Mouse (Mus musculus) ES-CJ7 (cell line): ENCODE measurements around the gene Polr3h.

ENCODE experiments used
- DNase-seq: peaks from one replicate; pipeline ENCODE4 v3.0.0; 2011; ENCODE audit warnings: low read depth, low spot score

Gene Polr3h

GRCm38 (mm10) chr15:81872262-81873136 is 53.5 kb downstream of the Polr3h start, which contains the start of gene Aco2:
TSS of gene Aco2 (plus strand) at chr15:81872309.
- peak; percentile 99 for DNase-seq

DNA sequence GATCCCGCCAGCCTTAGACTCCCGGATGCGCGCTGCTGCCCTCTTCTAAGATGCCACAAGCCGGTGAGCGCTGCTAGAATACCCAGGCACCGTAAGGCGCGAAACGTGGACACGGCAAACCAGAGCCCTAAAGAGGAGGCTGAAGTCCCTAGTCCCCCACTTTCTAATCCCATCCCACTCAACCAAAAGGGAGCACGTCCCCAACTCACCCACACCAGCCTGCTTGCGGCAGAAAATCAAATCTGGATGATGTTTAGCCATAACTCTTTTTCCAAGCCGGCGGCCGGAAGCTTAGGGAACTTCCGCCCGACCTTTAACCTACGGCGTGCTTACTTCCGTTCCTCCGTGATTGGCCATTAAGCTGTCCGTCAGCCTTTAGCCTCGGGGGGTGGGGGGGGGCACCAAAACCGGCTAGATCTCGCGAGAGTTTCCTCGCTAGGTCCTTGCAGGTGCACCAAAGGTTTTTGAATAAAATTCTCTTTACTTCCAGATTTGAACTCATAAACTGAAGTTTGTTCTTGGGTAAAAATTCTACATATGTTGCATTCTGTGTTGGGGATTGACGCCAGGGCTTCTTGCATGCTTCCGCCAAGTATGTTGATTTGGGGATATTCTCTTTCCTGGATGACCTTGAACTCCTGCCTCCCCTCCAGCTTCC is 54.3 kb downstream of the Polr3h start, which contains the start of gene Phf5a:
Gene Phf5a, minus strand, starts transcription at position 308 of the 658 bp plus-strand sequence.
- DNase-seq, result peak; percentile 97

GRCm38 (mm10) chr15:81869985-81870384 is 56.1 kb downstream of the Polr3h start:
- DNase-seq, result no peak

GRCm38 (mm10) chr15:81864238-81864637 is 61.8 kb downstream of the Polr3h start:
- no peak for DNase-seq

- no peak for DNase-seq
Measured at GRCm38 (mm10) chr15:81860471-81861135, 65.4 kb downstream of the Polr3h start.

DNA sequence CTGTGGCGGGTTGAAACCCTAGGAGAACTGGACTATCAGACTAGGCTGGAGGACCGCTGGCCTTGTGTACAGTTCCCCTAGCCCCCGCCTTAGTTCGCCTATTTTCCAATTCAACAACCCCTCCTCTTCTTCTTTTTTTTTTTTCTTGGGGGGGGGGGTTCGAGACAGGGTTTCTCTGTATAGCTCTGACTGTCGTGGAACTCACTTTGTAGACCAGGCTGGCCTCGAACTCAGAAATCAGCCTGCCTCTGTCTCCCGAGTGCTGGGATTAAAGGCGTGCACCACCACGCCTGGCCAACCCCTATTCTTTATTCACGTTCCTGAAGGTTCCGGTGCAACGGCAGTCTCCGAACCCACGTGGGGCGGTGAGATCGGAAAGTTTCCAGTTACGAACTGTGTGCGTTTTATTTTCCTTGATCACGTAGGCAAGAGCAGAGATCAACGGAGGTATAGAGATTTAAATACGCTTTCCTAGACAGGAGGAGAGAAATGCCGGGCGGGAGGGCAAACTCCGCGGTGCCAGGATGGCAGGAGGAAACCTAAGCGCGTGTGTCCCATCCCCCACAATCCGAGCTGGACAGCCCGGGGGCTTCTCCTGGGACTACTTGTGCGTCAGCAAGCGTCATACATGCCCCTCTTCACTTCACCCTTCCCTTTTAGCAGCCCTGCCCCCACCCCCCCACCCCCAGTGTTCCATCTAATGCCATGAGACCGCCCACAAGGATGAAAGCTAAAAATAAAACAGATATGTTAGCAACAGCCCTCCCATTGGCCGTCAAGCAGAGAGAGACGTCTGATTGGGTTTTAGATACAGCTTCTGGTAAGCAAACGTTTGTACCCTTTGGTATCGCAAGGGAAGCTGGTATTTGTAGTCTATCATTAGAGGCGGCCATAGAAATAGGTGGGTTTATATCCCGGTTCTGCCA is 66.4 kb downstream of the Polr3h start:
- DNase-seq, result peak; percentile 72

GRCm38 (mm10) chr15:81858517-81859329 is 67.3 kb downstream of the Polr3h start, which contains the start of gene Tob2:
TSS of gene Tob2 (minus strand) at chr15:81858796.
- DNase-seq, result peak; percentile 44

- peak; percentile 91 for DNase-seq
Measured at GRCm38 (mm10) chr15:81858138-81858516, 67.9 kb downstream of the Polr3h start.

- no peak for DNase-seq
Measured at GRCm38 (mm10) chr15:81857724-81858116, 68.3 kb downstream of the Polr3h start.

DNA sequence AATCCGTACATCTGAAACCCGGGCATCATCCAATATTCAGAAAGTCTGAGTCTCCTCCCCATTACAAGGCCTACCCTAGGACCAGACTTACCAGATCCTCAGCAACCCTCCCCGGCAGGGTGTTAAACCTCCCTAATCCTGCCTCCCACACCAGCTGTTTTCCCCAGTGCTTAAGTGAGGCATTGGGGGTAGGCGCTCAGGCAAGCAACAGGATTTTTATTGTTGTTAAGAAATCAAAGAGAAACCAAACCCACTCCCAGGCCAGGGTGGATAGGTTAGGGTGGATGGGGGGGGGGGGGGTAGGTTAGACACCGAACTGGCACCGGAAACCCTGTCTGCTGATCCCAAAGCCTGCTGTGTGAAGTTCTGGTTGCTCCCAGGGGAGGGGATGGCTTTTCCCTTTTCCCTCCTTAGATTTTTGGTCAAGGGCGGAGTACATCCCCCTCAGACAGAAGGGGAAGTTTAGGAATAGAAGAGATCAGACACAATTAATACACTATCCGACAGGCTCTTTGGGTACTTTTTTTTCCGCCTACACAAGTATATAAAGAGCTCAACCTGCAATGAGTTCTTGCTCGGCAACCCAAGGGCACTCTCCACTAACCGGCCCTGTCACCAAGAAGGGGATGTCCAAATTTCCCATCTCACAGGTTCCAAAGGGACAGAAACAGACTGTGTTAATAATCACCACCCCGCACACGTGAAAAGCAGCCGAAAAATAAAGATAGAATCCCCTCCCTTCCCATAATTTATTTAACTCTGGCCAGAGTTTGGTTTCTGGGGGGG is 68.9 kb downstream of the Polr3h start:
- no peak for DNase-seq

GRCm38 (mm10) chr15:81856030-81856790 is 69.8 kb downstream of the Polr3h start:
- DNase-seq, result peak; percentile 96

DNA sequence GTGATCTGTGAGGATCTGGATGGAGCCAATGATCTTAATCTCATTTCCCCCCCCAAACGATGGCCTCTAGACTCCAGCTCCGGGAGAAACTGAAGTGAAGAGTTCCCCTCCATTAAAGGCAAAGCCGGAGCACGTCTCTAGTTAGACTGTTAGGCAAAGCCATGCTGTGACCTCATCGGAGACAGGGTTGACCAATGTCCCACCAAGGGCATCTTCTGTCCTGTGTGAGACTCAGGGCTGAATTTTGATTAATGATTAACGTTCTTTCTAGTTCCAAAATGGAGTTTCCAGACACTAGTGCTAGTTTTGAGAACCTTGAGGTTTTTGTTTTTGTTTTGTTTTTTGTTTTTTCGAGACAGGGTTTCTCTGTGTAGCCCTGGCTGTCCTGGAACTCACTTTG is 73.0 kb downstream of the Polr3h start:
- no peak for DNase-seq

- no peak for DNase-seq
Measured at GRCm38 (mm10) chr15:81852411-81853000, 73.5 kb downstream of the Polr3h start.

DNA sequence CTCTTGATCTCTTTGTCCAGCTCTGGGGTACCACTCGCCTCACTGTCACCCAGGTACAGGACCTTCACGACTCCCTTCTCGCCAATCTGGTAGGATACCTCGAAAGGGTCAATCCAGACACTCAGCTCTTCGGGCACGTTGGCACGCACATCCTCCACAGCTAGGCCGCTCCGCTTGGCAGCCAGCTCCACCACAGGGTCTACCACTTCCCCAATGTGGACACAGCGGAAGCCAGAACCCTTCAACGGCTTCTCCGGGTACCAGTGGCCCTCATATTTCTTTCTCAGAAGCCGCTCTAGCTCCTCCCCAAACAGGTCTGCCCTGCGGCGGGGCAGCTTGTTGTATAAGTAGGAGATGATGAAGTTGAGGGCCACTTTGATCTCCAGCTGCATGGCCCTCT is 74.7 kb downstream of the Polr3h start:
- DNase-seq, result no peak

DNA sequence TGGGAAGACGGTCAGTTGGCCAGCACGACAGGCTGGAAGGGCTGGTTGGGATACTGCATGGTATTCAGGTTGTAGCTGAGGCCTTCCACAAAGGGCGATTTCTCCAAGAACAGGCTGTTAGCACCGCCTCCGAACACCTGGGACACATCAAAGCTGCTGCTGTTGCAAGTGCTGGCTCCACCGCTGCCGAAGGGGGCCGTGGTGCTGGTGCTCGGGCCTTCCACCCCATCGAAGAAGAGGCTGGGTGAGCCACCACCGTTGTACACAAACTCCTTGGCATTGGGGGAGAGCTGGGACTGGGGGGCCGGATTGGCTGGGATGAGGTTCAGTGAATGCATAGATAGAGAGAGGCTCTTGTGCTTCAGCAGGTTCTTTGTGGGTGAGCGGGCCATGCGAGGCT is 75.3 kb downstream of the Polr3h start:
- no peak for DNase-seq

DNA sequence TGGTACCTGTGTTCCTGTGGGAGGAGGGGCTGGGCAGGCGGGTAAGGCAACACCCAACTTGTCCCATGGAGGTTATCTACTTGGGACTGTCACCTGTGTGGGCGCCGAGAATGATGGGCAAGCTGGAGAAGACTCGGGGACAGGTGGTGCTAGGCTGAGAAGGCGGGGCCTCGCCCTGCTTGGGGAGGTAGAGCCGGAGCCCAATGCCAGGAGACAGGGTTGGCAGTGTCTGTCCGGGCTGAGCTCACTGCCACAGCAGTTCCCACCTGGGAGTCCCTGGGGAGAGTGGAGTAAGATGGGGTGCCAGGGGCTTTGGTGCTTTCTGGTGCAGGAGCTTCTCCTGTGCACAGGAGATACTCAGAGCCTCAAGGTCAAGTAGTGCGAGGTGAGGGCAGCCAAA is 76.9 kb downstream of the Polr3h start:
- DNase-seq, result no peak

DNA sequence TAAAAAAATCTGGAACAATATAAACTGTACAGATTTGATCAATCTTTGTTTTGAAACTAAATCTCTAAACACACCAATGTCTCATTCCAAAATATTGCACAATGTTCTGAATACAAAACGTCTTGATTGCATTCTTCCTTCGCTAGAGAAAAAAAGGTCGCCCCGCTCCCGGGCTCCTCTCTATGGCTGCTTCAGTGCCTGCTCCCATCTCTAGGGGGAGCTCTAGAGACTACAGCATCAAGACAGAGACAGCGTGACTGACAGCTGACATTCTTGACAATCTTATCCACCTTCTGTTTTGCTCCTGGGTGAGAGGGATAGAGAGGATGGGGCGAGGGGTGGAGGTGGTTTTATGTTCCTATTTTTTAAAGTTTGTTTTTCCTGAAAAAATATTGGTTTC is 77.7 kb downstream of the Polr3h start:
- DNase-seq, result peak; percentile 88

- no peak for DNase-seq
Measured at GRCm38 (mm10) chr15:81847861-81848260, 78.2 kb downstream of the Polr3h start.
